Mouse (Mus musculus) heart, adult 2 months (tissue): ENCODE measurements around the gene Gm37419. TPM values are rescaled to one million over a fixed set of nuclear protein-coding genes. Genes with fewer than 3 reads are reported as not detected.

Experiments
- DNase-seq, 2 experiments: peaks; one replicate each; pipeline ENCODE4 v3.0.0; 2021
- H3K27ac ChIP-seq: fragments of 200-600 bp; 2 replicates; pipeline ENCODE4 v1.8.1; 2022
- H3K27me3 ChIP-seq: fragments of 200-500 bp; 2 replicates; pipeline ENCODE4 v1.6.1; 2012; ENCODE audit warnings: mild to moderate bottlenecking, low read length, inconsistent platforms, mixed read lengths; ENCODE audit not compliant: control insufficient read depth, insufficient read depth
- H3K36me3 ChIP-seq: fragments of 200-500 bp; 2 replicates; pipeline ENCODE4 v1.6.1; 2012; ENCODE audit warnings: low read length, inconsistent platforms; ENCODE audit not compliant: control insufficient read depth, insufficient read depth
- H3K4me1 ChIP-seq: fragments of 200-500 bp; 2 replicates; pipeline ENCODE4 v1.6.1; 2011; ENCODE audit warnings: low read length; ENCODE audit not compliant: control insufficient read depth, insufficient read depth
- H3K4me3 ChIP-seq: fragments of 200-600 bp; 2 replicates; pipeline ENCODE4 v1.8.1; 2022
- H3K79me2 ChIP-seq: fragments of 200-500 bp; replicated peaks from 2 replicates; pipeline ENCODE4 v1.6.1; 2012; ENCODE audit warnings: mild to moderate bottlenecking, inconsistent platforms, low read length, moderate library complexity, mixed read lengths; ENCODE audit not compliant: control insufficient read depth, insufficient read depth
- H3K9ac ChIP-seq: fragments of 200-500 bp; 2 replicates; pipeline ENCODE4 v1.6.1; 2012; ENCODE audit warnings: low read depth, mild to moderate bottlenecking, control low read depth, inconsistent platforms, low read length, mixed read lengths
- CTCF ChIP-seq: fragments of 200-600 bp; IDR thresholded peaks from 2 replicates; pipeline ENCODE4 v1.8.1; 2022; ENCODE audit warnings: antibody characterized with exemption, mild to moderate bottlenecking, moderate library complexity
- EP300 ChIP-seq: fragments of 200-500 bp; IDR thresholded peaks from 2 replicates; pipeline ENCODE4 v1.6.1; 2011; ENCODE audit warnings: low read depth, low read length, control low read depth; ENCODE audit not compliant: insufficient read depth
- POLR2A ChIP-seq: fragments of 200-500 bp; IDR thresholded peaks from 2 replicates; pipeline ENCODE4 v1.6.1; 2011; ENCODE audit warnings: mild to moderate bottlenecking, low read depth, low read length, control low read depth; ENCODE audit not compliant: insufficient read depth
- WGBS: fragments of 180-500 bp; shearing (Covaris S2); methylation state at CpG from one replicate; pipeline ENCODE4 v1.1.7; 2018; 5-methylcytosine and 5-hydroxymethylcytosine counted together
- intact Hi-C: fragments of 180-260 bp; cut with DNase I; formaldehyde crosslinking; loops from one replicate; pipeline ENCODE4 v1.15.1; 2025
- long read RNA-seq: library from polyadenylated mRNA; stranded (forward); transcript quantifications from one replicate; pipeline ENCODE4 v2.0.0, GENCODE M21; 2021
- polyA plus RNA-seq: library from polyadenylated mRNA; depleted of rRNA; stranded (reverse); fragments of >200 nt; gene quantifications from 2 replicates; pipeline ENCODE4 v1.2.3, GENCODE M21; 2012; rRNA removed
- total RNA-seq, 2 experiments: library from RNA; stranded (reverse); gene quantifications; 2 replicates each; pipeline ENCODE4 v1.2.3; 2021

Gm37419 gene
- total RNA-seq (not detected), polyA plus RNA-seq (not detected in 2 replicates)
- long read RNA-seq: 0 reads

DNA sequence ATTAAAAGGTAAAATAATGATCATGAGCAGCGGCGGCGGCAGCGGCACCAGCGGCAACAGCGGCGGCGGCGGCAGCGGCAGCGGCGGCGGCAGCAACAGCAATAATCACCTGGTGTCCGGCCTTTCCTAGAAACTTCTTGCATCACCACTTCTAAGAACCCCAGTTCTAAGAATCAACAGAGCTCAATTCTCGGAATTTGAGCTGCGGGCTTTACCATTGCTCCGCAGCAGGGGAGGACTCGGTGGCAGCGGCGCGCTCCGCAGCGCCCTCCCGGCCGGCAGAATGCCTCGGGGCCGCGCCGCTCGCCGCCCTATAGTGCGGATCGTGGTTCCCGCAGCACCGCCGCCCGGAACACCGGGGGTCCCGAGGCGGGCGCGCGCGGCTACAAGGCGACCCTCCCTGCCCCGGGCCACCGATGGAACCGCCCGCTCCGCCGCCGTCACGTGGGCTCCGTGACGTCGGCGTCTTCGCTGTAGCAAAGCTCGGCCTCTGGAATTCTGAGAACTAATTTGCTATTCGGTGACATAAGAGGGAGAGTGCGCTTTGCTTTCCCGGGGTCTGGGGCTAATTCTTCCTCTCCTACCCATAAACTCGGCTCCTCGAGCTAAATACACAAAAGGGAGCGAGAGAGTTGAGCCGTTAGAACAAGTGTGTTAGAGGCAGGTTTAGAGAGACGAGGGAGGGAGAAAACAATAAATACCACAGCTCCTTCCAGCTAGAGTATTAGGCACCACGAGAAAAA, at the start of gene Gm37419, which contains the start of gene Bcl6:
Gm37419 (plus strand) TSS at position 17 of the 743 bp plus-strand sequence.
Bcl6 (minus strand) TSS at position 387 of the 743 bp plus-strand sequence.
- Histone ChIP-seq H3K27ac (peak within 1 kb of the TSS; percentile 99), H3K79me2 (no peaks in the 10 kb centered on the region), H3K4me3 (peak within 1 kb of the TSS; percentile 76), H3K27me3 (no peaks in the 10 kb centered on the region; the same call in 1 of the 2 replicates), H3K9ac (peak within 1 kb of the TSS; percentile 96), H3K36me3 (no peaks in the 10 kb centered on the region; the same call in none of the 2 replicates), H3K4me1 (peaks cover 2% of the 10 kb centered on the region)
- peak; percentile 88 to 91 for DNase-seq
- intact Hi-C loops: loop anchor here (1.0 to 10.0 kb wide), 7 partner anchors 250 to 1071 kb away; no protein-coding TSS in a partner anchor
- WGBS: under 1% methylated on average over 67 of the region's 68 CpGs
- peak; percentile 49; the same call in 1 of the 2 replicates for TF ChIP-seq EP300
- TF ChIP-seq CTCF: peak; percentile 18; the same call in 1 of the 2 replicates
- peak; percentile 96 for TF ChIP-seq POLR2A

DNA sequence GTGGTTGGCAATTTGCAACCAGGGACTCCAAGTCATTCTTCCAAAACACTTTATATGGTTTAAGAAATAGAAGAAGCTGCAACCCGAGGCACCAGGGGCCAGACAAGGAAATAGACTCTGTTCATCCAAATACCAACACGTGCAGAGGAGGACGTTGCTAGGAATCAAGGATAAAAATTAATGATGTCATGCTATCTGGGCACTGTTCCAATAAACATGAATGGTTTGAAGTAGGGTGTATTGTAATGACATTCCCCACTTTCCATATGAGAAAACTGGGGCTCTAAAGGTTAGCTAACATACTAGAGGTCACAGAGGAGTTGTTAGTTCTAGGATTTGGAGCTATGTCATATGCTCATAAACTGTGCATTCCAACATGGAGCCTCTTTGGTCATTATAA, 43.5 kb upstream of the Gm37419 start:
- TF ChIP-seq CTCF (no peak), POLR2A (no peak), EP300 (no peak)
- intact Hi-C loops: no loop called here
- Histone ChIP-seq H3K4me3 (no peak overlapping the region), H3K4me1 (no peaks in the 10 kb centered on the region), H3K36me3 (no peaks in the 10 kb centered on the region), H3K27ac (no peak overlapping the region), H3K79me2 (no peaks in the 10 kb centered on the region), H3K27me3 (no peaks in the 10 kb centered on the region), H3K9ac (no peak overlapping the region)
- no peak for DNase-seq
- WGBS: 7% methylated on average over 3 of the region's 3 CpGs

DNA sequence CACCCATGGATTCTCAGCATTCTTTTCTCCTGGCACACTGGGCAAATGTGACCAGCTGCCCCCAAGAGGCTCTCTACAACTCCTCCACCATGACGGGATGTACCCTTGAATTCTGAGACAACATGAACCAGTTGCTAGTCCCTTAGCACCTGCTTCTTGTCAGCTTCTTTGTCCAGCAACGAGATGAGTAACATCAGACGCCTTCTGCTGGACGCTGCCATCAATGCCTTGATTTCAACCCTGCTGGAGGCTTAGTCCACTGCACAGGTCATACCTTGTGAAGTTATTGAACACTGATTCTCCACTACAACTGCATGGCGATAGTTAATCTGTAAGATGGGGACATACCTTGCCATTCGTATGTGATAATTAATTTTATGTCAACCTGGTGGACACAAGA, 40.6 kb upstream of the Gm37419 start:
- WGBS: 90% methylated on average over 6 of the region's 6 CpGs

DNA sequence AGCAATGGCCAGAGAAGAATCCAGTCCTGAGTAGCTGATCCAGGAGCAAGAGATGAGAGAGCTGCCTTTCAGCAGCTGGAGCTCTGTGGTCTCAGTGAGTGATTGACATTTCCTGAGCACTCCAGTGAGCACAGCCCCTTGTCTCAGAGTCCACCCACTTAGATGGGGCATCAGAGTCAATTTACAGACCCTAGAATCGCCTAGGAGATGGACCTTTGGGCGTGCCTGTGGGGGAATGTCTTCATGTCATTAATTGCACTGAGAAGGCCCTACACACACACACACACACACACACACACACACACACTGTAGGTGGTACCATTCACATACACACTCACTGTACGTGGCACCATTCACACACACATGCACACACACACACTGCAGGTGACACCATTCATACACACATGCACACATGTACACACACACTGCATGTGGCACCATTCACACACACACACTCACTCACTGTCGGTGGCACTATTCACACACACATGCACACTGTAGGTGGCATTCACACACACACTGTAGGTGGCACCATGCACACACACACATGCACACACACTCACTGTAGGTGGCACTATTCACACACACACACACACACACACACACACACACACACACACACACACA, 36.1 kb upstream of the Gm37419 start:
- no peaks in the 10 kb centered on the region for H3K36me3 ChIP-seq
- 70% methylated on average over 4 of the region's 4 CpGs for WGBS
- no peaks in the 10 kb centered on the region for H3K27me3 ChIP-seq
- intact Hi-C loops: loop anchor here (2.0 to 5.0 kb wide), 2 partner anchors 53 to 500 kb away; no protein-coding TSS in a partner anchor
- H3K4me1 ChIP-seq: no peaks in the 10 kb centered on the region
- no peak overlapping the region for H3K9ac ChIP-seq
- H3K4me3 ChIP-seq: no peak overlapping the region
- no peak overlapping the region for H3K27ac ChIP-seq
- no peaks in the 10 kb centered on the region for H3K79me2 ChIP-seq
- no peak for DNase-seq
- TF ChIP-seq CTCF (no peak), EP300 (no peak)

More for the DNA sequence above, 40.6 kb upstream of the Gm37419 start:
- H3K27me3 ChIP-seq: no peaks in the 10 kb centered on the region
- no peak overlapping the region for H3K9ac ChIP-seq
- no peak for TF ChIP-seq EP300
- no peak for TF ChIP-seq POLR2A
- peak; percentile 31; the same call in 1 of the 2 replicates for TF ChIP-seq CTCF
- no peak overlapping the region for H3K27ac ChIP-seq
- no peaks in the 10 kb centered on the region for H3K36me3 ChIP-seq
- DNase-seq: no peak
- intact Hi-C loops: no loop called here
- no peaks in the 10 kb centered on the region for H3K4me1 ChIP-seq
- H3K79me2 ChIP-seq: no peaks in the 10 kb centered on the region
- no peak overlapping the region for H3K4me3 ChIP-seq

DNA sequence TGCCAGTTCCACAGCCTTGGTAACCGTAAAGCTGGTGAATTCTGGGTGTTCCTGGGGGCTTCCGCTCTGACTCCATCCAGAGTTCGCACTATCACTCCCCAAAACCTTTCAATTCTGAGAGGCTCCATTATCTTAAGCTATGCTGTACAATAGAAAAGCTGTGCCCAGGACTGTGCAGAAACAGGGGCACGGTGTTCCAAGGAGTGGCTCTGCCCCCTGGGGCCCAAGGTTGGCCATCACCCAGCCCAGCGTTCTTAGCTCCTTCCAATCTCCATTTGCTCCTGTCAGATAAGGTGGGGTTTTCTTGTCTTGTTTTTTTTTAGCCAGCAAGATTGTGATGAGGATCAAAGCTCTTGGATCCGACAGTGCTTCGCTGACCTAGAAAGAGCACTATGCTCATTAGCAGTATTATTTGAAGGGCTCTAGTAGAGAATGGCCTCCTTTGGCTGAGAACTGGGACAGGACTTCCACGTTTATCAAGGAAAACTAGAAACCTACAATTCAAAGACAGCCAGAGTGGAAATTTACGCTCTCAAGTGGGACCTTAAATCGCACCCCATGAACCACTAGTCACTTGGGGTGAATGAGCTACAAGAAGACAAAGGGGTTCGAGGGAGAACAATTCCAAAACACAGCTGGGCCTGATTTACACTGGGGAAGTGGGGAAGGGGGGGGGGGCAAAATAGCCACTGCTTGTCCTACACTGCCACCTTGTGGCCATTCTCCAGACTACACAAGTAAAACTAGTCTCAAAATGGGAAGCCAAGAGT, 34.9 kb upstream of the Gm37419 start:
- TF ChIP-seq CTCF: peak; percentile 81
- no peak for TF ChIP-seq POLR2A
- TF ChIP-seq EP300: no peak
- Histone ChIP-seq H3K36me3 (no peaks in the 10 kb centered on the region), H3K4me3 (no peak overlapping the region), H3K79me2 (no peaks in the 10 kb centered on the region), H3K9ac (no peak overlapping the region), H3K27me3 (no peaks in the 10 kb centered on the region), H3K27ac (no peak overlapping the region), H3K4me1 (no peaks in the 10 kb centered on the region)
- intact Hi-C loops: loop anchor here (1.0 to 5.0 kb wide), 3 partner anchors 55 to 501 kb away; no protein-coding TSS in a partner anchor
- 39% methylated on average over 11 of the region's 11 CpGs for WGBS
- DNase-seq: peak in 1 of 2 experiments; percentile 24
